Comparison of ENCODE assay signal across 25 mouse cellular contexts in genomic region chr5:126392306-126392705, GRCm38 (mm10).
A peak's percentile ranks its signal among the peaks of the same experiment; 100 is the strongest.
DNase-seq lines count a peak whose midpoint lies in the region; ATAC-seq and TF ChIP-seq lines count a peak whose summit lies in the region.
"Had no signal": no experiment of that assay in that cellular context is flagged by ENCODE, and none has a peak within 500 bp of the region (broad histone marks: within the 10 kb centered on the region; RNA-seq: fewer than 3 reads in every experiment).

No protein-coding gene starts in this region.

- H3K27ac ChIP-seq in liver, embryonic 14.5 days: no peak overlapping the region
- H3K27ac ChIP-seq in liver, postnatal 0 days (ENCODE audit: low read depth): no peak overlapping the region
- H3K27ac ChIP-seq in ES-Bruce4 (ENCODE audit: insufficient read depth, low read length) (no peak overlapping the region), MEL (ENCODE audit: control insufficient read depth, low read depth, low read length) (no peak overlapping the region)
- no peak overlapping the region for H3K27ac ChIP-seq in liver, embryonic 11.5 days (ENCODE audit: low read depth, low read length)
- H3K27ac ChIP-seq: embryonic facial prominence, embryonic 15.5 days; forebrain, embryonic 10.5 days; forebrain, embryonic 15.5 days; heart, embryonic 10.5 days; hindbrain, embryonic 13.5 days; intestine, embryonic 15.5 days had no signal

- H3K79me2 ChIP-seq in MEL (ENCODE audit: control insufficient read depth, insufficient read depth, low read length, poor library complexity): no peaks in the 10 kb centered on the region

- no peak for ATAC-seq in liver, embryonic 14.5 days (ENCODE audit: insufficient read depth)
- no peak for ATAC-seq in liver, postnatal 0 days
- no peak for ATAC-seq in liver, embryonic 11.5 days (replicated peaks; ENCODE audit: low FRiP score)
- ATAC-seq: CD4-positive, CD25-positive, alpha-beta regulatory T cell, adult 4 months; forebrain, embryonic 15.5 days; intestine, embryonic 15.5 days had no signal

- WGBS in liver, embryonic 14.5 days (ENCODE audit: insufficient replicate concordance): 31% methylated on average over 1 of the region's 1 CpGs
- WGBS in liver, postnatal 0 days (ENCODE audit: insufficient replicate concordance): 38% methylated on average over 1 of the region's 1 CpGs
- WGBS in liver, embryonic 11.5 days: 49% methylated on average over 1 of the region's 1 CpGs

- no peaks in the 10 kb centered on the region for H3K9me3 ChIP-seq in liver, embryonic 14.5 days (ENCODE audit: control insufficient read depth, low read length)
- no peaks in the 10 kb centered on the region for H3K9me3 ChIP-seq in liver, postnatal 0 days (ENCODE audit: low read length)
- H3K9me3 ChIP-seq in ES-Bruce4 (replicated peaks; ENCODE audit: control insufficient read depth, insufficient read depth, low read length, poor library complexity, severe bottlenecking) (no peaks in the 10 kb centered on the region), MEL (replicated peaks; ENCODE audit: insufficient read depth, low read length) (no peaks in the 10 kb centered on the region)
- H3K9me3 ChIP-seq in liver, embryonic 11.5 days (ENCODE audit: control insufficient read depth, low read length): peaks cover 2% of the 10 kb centered on the region; the same call in 1 of the 2 replicates
- H3K9me3 ChIP-seq: embryonic facial prominence, embryonic 15.5 days; heart, embryonic 10.5 days; hindbrain, embryonic 13.5 days; intestine, embryonic 15.5 days had no signal

- TF ChIP-seq EP300 in liver, embryonic 14.5 days (IDR thresholded peaks at IDR 0.05; ENCODE audit: low read depth): no peak
- no peak for TF ChIP-seq EP300 in liver, postnatal 0 days (IDR thresholded peaks at IDR 0.05; ENCODE audit: low read depth)
- TF ChIP-seq EP300 in ES-Bruce4 (IDR thresholded peaks at IDR 0.05; ENCODE audit: insufficient read depth, low read depth, low read length): no peak
- TF ChIP-seq EP300 in MEL (IDR thresholded peaks at IDR 0.05; ENCODE audit: low read depth in 1 of 2, low read length in 2 of 2): no peak

- no peak overlapping the region for H3K4me3 ChIP-seq in liver, embryonic 14.5 days (ENCODE audit: insufficient read depth in 1 of 2, low read depth in 2 of 2, low read length in 2 of 2)
- no peak overlapping the region for H3K4me3 ChIP-seq in liver, postnatal 0 days (ENCODE audit: low read depth, low read length)
- no peak overlapping the region for H3K4me3 ChIP-seq in ES-Bruce4 (ENCODE audit: low read depth, low read length)
- no peak overlapping the region for H3K4me3 ChIP-seq in MEL (ENCODE audit: control insufficient read depth in 1 of 2, insufficient read depth in 1 of 2, low read depth in 2 of 2, low read length in 2 of 2)
- no peak overlapping the region for H3K4me3 ChIP-seq in liver, embryonic 11.5 days (ENCODE audit: low read depth, low read length)
- H3K4me3 ChIP-seq: embryonic facial prominence, embryonic 15.5 days; erythroblast, embryonic 14.5 days; forebrain, embryonic 10.5 days; forebrain, embryonic 15.5 days; heart, embryonic 10.5 days; hindbrain, embryonic 13.5 days; intestine, embryonic 15.5 days had no signal

- no peaks in the 10 kb centered on the region for H3K36me3 ChIP-seq in liver, embryonic 14.5 days (replicated peaks; ENCODE audit: control insufficient read depth, insufficient read depth, low read depth)
- H3K36me3 ChIP-seq in liver, postnatal 0 days (replicated peaks; ENCODE audit: insufficient read depth, low read length): no peaks in the 10 kb centered on the region
- H3K36me3 ChIP-seq in ES-Bruce4 (ENCODE audit: control insufficient read depth, insufficient read depth, low read length, poor library complexity, severe bottlenecking) (no peaks in the 10 kb centered on the region), MEL (ENCODE audit: control insufficient read depth in 1 of 2, insufficient read depth in 2 of 2, low read length in 2 of 2) (no peaks in the 10 kb centered on the region)
- H3K36me3 ChIP-seq in liver, embryonic 11.5 days (ENCODE audit: control insufficient read depth, insufficient read depth, low read length): no peaks in the 10 kb centered on the region
- H3K36me3 ChIP-seq: embryonic facial prominence, embryonic 15.5 days; forebrain, embryonic 10.5 days; forebrain, embryonic 15.5 days; heart, embryonic 10.5 days; hindbrain, embryonic 13.5 days; intestine, embryonic 15.5 days had no signal

- H3K4me2 ChIP-seq in liver, embryonic 14.5 days (ENCODE audit: low read depth): no peak overlapping the region
- no peak overlapping the region for H3K4me2 ChIP-seq in liver, postnatal 0 days (ENCODE audit: low read depth, low read length)
- H3K4me2 ChIP-seq in liver, embryonic 11.5 days: no peak overlapping the region
- H3K4me2 ChIP-seq: embryonic facial prominence, embryonic 15.5 days; forebrain, embryonic 15.5 days; hindbrain, embryonic 13.5 days; intestine, embryonic 15.5 days had no signal

- no peak overlapping the region for H3K9ac ChIP-seq in liver, embryonic 14.5 days (replicated peaks)
- H3K9ac ChIP-seq in liver, postnatal 0 days (replicated peaks): no peak overlapping the region
- H3K9ac ChIP-seq in ES-Bruce4 (ENCODE audit: low read depth, poor library complexity, severe bottlenecking) (no peak overlapping the region), MEL (ENCODE audit: control insufficient read depth, low read depth, low read length, poor library complexity, severe bottlenecking) (no peak overlapping the region)
- no peak overlapping the region for H3K9ac ChIP-seq in liver, embryonic 11.5 days (ENCODE audit: low read depth, low read length)
- H3K9ac ChIP-seq: embryonic facial prominence, embryonic 15.5 days; forebrain, embryonic 15.5 days; hindbrain, embryonic 13.5 days; intestine, embryonic 15.5 days had no signal

- no peak; the same call in 1 of the 2 replicates for TF ChIP-seq RAD21 in MEL (IDR thresholded peaks at IDR 0.05; ENCODE audit: low read depth, low read length)

- H3K4me1 ChIP-seq in liver, embryonic 14.5 days (replicated peaks; ENCODE audit: control insufficient read depth in 2 of 2, insufficient read depth in 2 of 2, low read length in 1 of 2): no peaks in the 10 kb centered on the region
- no peaks in the 10 kb centered on the region for H3K4me1 ChIP-seq in liver, postnatal 0 days (ENCODE audit: insufficient read depth)
- H3K4me1 ChIP-seq in ES-Bruce4 (ENCODE audit: control insufficient read depth, insufficient read depth, low read length) (no peaks in the 10 kb centered on the region), MEL (ENCODE audit: control insufficient read depth in 1 of 2, insufficient read depth in 2 of 2, low read length in 2 of 2) (no peaks in the 10 kb centered on the region)
- no peaks in the 10 kb centered on the region for H3K4me1 ChIP-seq in liver, embryonic 11.5 days (replicated peaks; ENCODE audit: control insufficient read depth, insufficient read depth, low read length)
- H3K4me1 ChIP-seq: embryonic facial prominence, embryonic 15.5 days; forebrain, embryonic 10.5 days; forebrain, embryonic 15.5 days; heart, embryonic 10.5 days; hindbrain, embryonic 13.5 days; intestine, embryonic 15.5 days had no signal

- no peak for TF ChIP-seq POLR2A in ES-Bruce4 (IDR thresholded peaks at IDR 0.05; ENCODE audit: insufficient read depth, low read length)
- TF ChIP-seq POLR2A in MEL (IDR thresholded peaks at IDR 0.05; ENCODE audit: control insufficient read depth in 1 of 2, insufficient read depth in 1 of 2, low read depth in 1 of 2, low read length in 2 of 2, poor library complexity in 1 of 2): no peak
- no peak for TF ChIP-seq POLR2A in brain, embryonic 14.5 days (IDR thresholded peaks at IDR 0.05; ENCODE audit: borderline replicate concordance, extremely low read depth, insufficient read depth, insufficient read length, poor library complexity, severe bottlenecking)

- DNase-seq in liver, embryonic 14.5 days (ENCODE audit: low read depth in 3 of 3, low spot score in 3 of 3): no peak
- DNase-seq in liver, postnatal 0 days: no peak
- DNase-seq in MEL (ENCODE audit: low read depth, low spot score): peak; percentile 16
- DNase-seq in brain, embryonic 14.5 days (ENCODE audit: low read depth): no peak
- DNase-seq in adrenal gland, adult 18-20 months (ENCODE audit: low spot score in 2 of 2): no peak
- no peak for DNase-seq in liver, embryonic 11.5 days (ENCODE audit: low spot score)
- DNase-seq: adrenal gland, adult 8-10 months; adrenal gland, postnatal 36 days; cerebellum, adult 11 months; cerebellum, adult 8-10 months; cerebellum, postnatal 14 days; embryo, embryonic 11 days; gastrocnemius, postnatal 10 days; heart, adult 18-20 months; heart, postnatal 10 days; heart, postnatal 4 days had no signal

- TF ChIP-seq CTCF in liver, embryonic 14.5 days (IDR thresholded peaks at IDR 0.05; ENCODE audit: low read depth): peak; percentile 28; the same call in 1 of the 2 replicates
- TF ChIP-seq CTCF in liver, postnatal 0 days (IDR thresholded peaks at IDR 0.05; ENCODE audit: low read depth): no peak
- peak; percentile 19 for TF ChIP-seq CTCF in ES-Bruce4 (IDR thresholded peaks at IDR 0.05; ENCODE audit: low read depth, low read length)
- peak; percentile 24 to 43 (median 33); a peak in 4 of 6 replicates for TF ChIP-seq CTCF in MEL (IDR thresholded peaks at IDR 0.05 in 2 of 3, conservative IDR thresholded peaks at IDR 0.05 in 1 of 3; ENCODE audit: control insufficient read depth in 1 of 3, insufficient read depth in 1 of 3, low read depth in 2 of 3, low read length in 3 of 3, poor library complexity in 1 of 3, severe bottlenecking in 1 of 3)
- TF ChIP-seq CTCF in brain, embryonic 14.5 days (IDR thresholded peaks at IDR 0.05; ENCODE audit: borderline replicate concordance, extremely low read depth, insufficient read depth, insufficient read length): peak; percentile 21; the same call in 1 of the 2 replicates

- no peaks in the 10 kb centered on the region for H3K27me3 ChIP-seq in liver, embryonic 14.5 days (ENCODE audit: control insufficient read depth, insufficient read depth, low read length)
- H3K27me3 ChIP-seq in liver, postnatal 0 days (ENCODE audit: insufficient read depth, low read length): no peaks in the 10 kb centered on the region
- H3K27me3 ChIP-seq in ES-Bruce4 (ENCODE audit: control insufficient read depth, insufficient read depth, low read length, poor library complexity, severe bottlenecking): no peaks in the 10 kb centered on the region
- no peaks in the 10 kb centered on the region for H3K27me3 ChIP-seq in MEL (ENCODE audit: control insufficient read depth in 1 of 2, insufficient read depth in 2 of 2, low read length in 2 of 2)
- H3K27me3 ChIP-seq in liver, embryonic 11.5 days (replicated peaks; ENCODE audit: control insufficient read depth, insufficient read depth, low read length): no peaks in the 10 kb centered on the region
- H3K27me3 ChIP-seq: embryonic facial prominence, embryonic 15.5 days; forebrain, embryonic 15.5 days; hindbrain, embryonic 13.5 days; intestine, embryonic 15.5 days had no signal

TF ChIP-seq in MEL, 35 proteins besides CTCF, POLR2A, EP300 and RAD21:
- no peak for TF ChIP-seq GATA1 (IDR thresholded peaks at IDR 0.05; ENCODE audit: low read depth, low read length)
- no peak for TF ChIP-seq TBP (IDR thresholded peaks at IDR 0.05; ENCODE audit: low read depth, low read length)
- no peak for TF ChIP-seq NELFE (IDR thresholded peaks at IDR 0.05; ENCODE audit: low read depth, low read length)
- TF ChIP-seq SMC3 (IDR thresholded peaks at IDR 0.05; ENCODE audit: low read depth, low read length): no peak
